Mouse (Mus musculus) hindbrain, embryonic 10.5 days (tissue): ENCODE data around the gene Cldn14. TPM values are rescaled to one million over a fixed set of nuclear protein-coding genes. Genes with fewer than 3 reads are reported as not detected.

Source experiments
- DNase-seq: peaks from one replicate; pipeline ENCODE4 v3.0.0-alpha.2; 2017; ENCODE audit warnings: low spot score
- H3K27ac ChIP-seq: fragments of 300-500 bp; sonication (generic); 2 replicates; pipeline ENCODE4 v1.5.1; 2016; ENCODE audit warnings: mild to moderate bottlenecking, moderate library complexity
- H3K27me3 ChIP-seq: fragments of 300-500 bp; sonication (generic); 2 replicates; pipeline ENCODE4 v1.6.1; 2016; ENCODE audit warnings: mild to moderate bottlenecking; ENCODE audit not compliant: poor library complexity, insufficient read depth, severe bottlenecking
- H3K36me3 ChIP-seq: fragments of 300-500 bp; sonication (generic); 2 replicates; pipeline ENCODE4 v1.6.1; 2016; ENCODE audit warnings: mild to moderate bottlenecking, moderate library complexity
- H3K4me1 ChIP-seq: fragments of 300-500 bp; sonication (generic); replicated peaks from 2 replicates; pipeline ENCODE4 v1.6.1; 2016; ENCODE audit warnings: mild to moderate bottlenecking
- H3K4me3 ChIP-seq: fragments of 300-500 bp; sonication (generic); 2 replicates; pipeline ENCODE4 v1.5.1; 2016; ENCODE audit warnings: mild to moderate bottlenecking, moderate library complexity
- H3K9me3 ChIP-seq: fragments of 300-500 bp; sonication (generic); 2 replicates; pipeline ENCODE4 v1.6.1; 2016; ENCODE audit warnings: mild to moderate bottlenecking, moderate library complexity
- WGBS: fragments of 180-500 bp; shearing (Covaris S2); methylation state at CpG from one replicate; pipeline ENCODE4 v1.1.7; 2016; 5-methylcytosine and 5-hydroxymethylcytosine counted together
- polyA plus RNA-seq: library from polyadenylated mRNA; unstranded; fragments of >200 nt; fragmentation: Nextera tagmentation; extraction: Ambion mirVana; gene quantifications from 2 replicates; pipeline ENCODE4 v1.2.1, GENCODE M21; 2016

Cldn14 gene
- polyA plus RNA-seq, 1 experiment from 2014 or later = not detected

DNA sequence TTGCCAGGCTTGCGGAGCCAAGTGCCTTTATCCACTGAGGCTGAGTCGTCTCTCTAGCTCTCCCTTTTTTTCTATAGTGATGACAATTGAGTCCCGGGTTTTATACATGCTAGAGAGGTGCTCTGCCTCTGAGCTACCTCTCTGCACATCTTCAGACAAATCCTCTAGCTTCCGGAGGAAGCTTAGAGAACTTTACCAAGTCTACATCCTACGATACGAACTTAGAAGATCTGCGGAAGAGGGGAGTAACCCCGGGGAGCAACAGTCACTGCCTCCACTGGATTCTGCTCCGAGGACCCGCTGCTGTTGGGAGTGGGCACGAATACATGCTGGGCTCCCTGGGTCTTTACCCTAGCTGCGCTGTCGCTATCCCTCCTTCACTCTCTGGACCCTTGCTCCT, 74.0 kb downstream of the Cldn14 start:
- H3K27me3 ChIP-seq = peaks cover 47% of the 10 kb centered on the region
- H3K4me3 ChIP-seq = no peak overlapping the region; the same call in 1 of the 2 replicates
- peaks cover 5% of the 10 kb centered on the region for H3K4me1 ChIP-seq
- no peak overlapping the region for H3K27ac ChIP-seq
- H3K36me3 ChIP-seq = no peaks in the 10 kb centered on the region
- H3K9me3 ChIP-seq = no peaks in the 10 kb centered on the region
- WGBS = 14% methylated on average over 13 of the region's 13 CpGs
- DNase-seq = no peak

GRCm38 (mm10) chr16:93932185-93933168, 76.2 kb downstream of the Cldn14 start:
- DNase-seq = no peak

DNA sequence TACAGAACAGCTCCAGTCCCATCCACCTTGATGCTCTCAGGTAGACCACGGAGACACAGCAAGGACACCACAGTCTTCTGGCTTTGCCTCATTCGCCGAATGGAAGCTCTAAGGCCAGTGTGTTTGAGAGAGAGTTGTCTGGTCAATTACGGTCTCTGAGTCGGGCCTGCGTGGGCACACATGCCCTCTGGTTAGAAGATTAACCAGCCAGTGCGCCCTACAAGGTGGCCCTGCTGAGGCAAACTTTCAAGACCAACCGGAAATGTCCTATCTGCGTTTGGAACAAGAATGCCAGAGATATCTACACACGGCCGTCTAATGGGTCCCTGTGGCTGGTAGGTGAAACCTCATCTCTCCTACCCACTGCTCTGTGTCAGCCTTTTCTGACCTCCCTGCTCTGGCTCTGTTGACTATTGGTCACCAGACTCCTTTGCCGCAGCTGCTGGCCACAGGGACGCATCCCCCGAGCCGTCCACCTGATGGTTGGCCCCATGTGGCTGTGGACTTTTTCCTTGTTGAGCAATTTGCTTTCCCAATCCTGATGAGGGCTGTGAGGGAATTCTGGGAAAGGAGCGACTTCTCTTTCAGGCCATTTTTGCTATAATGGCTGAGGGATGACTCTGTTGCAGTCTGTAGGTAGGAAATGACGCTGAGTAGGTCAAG, 79.1 kb downstream of the Cldn14 start:
- DNase-seq = no peak

More at GRCm38 (mm10) chr16:93932185-93933168, 76.2 kb downstream of the Cldn14 start:
- no peaks in the 10 kb centered on the region for H3K36me3 ChIP-seq
- peaks cover 41% of the 10 kb centered on the region for H3K27me3 ChIP-seq
- no peaks in the 10 kb centered on the region for H3K9me3 ChIP-seq
- H3K4me3 ChIP-seq = no peak overlapping the region
- H3K4me1 ChIP-seq = peaks cover 5% of the 10 kb centered on the region
- H3K27ac ChIP-seq = no peak overlapping the region
- 64% methylated on average over 17 of the region's 17 CpGs for WGBS

DNA sequence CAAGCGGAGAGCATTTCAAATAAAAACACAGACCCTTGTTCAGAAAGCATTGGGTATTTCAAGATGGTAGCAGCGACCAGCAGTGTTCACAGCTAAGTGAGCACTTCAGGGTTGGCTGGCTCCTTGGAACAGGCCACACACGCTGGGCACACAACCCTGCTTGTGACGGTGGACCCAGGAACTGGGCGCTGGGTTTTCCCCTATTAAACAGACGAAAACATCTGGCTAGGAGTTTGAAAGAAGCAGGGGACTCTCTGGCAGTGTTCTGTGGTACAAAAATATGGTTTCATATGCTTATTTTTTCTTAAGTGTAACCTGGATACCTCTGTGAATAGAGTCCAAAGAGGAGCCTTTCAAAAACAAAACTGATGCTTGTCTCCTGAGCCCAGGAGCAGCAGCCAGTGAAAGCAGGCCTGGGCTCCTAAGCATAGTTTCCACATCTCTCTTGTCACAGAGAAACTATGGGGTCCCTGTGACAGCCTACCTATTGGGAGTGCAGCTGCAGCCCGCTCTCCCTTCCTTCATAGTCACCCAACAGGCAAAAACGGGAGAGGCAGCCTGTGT, 82.9 kb downstream of the Cldn14 start:
- Histone ChIP-seq H3K4me3 (no peak overlapping the region), H3K27ac (no peak overlapping the region), H3K36me3 (no peaks in the 10 kb centered on the region), H3K4me1 (no peaks in the 10 kb centered on the region), H3K9me3 (no peaks in the 10 kb centered on the region), H3K27me3 (no peaks in the 10 kb centered on the region)
- no peak for DNase-seq
- WGBS = 80% methylated on average over 8 of the region's 8 CpGs

More for the DNA sequence above, 79.1 kb downstream of the Cldn14 start:
- Histone ChIP-seq H3K27me3 (peaks cover 13% of the 10 kb centered on the region), H3K27ac (no peak overlapping the region), H3K4me3 (no peak overlapping the region), H3K36me3 (no peaks in the 10 kb centered on the region), H3K9me3 (no peaks in the 10 kb centered on the region), H3K4me1 (peaks cover under 1% of the 10 kb centered on the region; the same call in 1 of the 2 replicates)
- 91% methylated on average over 17 of the region's 17 CpGs for WGBS

- no peak for DNase-seq
- Histone ChIP-seq H3K27ac (no peak overlapping the region), H3K36me3 (no peaks in the 10 kb centered on the region), H3K9me3 (no peaks in the 10 kb centered on the region), H3K4me1 (no peaks in the 10 kb centered on the region), H3K27me3 (peaks cover 12% of the 10 kb centered on the region; the same call in 1 of the 2 replicates), H3K4me3 (no peak overlapping the region)
- 80% methylated on average over 7 of the region's 7 CpGs for WGBS
Observed at GRCm38 (mm10) chr16:93923788-93924187, 84.8 kb downstream of the Cldn14 start.

DNA sequence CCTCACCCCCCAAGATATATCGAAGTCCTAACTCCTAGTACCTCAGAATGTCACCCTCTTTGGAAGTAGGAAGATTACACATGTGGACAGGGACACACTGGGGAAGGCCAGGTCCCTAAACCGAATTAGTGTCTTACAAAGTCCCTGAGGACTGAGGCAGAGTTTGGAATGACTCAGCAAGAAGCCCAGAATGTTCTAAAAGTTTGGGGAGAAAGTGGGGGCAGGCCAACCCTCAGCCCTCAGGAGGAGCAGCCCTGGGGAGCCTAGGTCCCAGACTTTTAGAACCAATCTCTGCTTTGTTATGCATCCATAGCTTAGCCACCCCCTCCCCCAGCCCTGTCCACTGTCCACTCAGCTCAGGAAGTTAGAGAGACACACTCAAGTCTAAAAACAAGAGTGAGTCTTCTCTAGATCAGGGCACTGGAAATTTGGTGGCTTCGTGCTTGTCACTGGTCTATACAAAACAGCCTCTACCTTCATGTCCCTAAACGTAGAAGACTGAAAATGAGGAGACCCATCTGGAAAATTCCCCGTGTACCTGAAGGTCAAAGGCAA, 85.7 kb downstream of the Cldn14 start:
- no peak for DNase-seq
- Histone ChIP-seq H3K9me3 (no peaks in the 10 kb centered on the region), H3K4me1 (0 out of 2 replicates have a peak, but pooled peaks cover 6% of the 10 kb centered on the region), H3K27me3 (peaks cover 12% of the 10 kb centered on the region; the same call in 1 of the 2 replicates), H3K4me3 (no peak overlapping the region), H3K36me3 (no peaks in the 10 kb centered on the region), H3K27ac (no peak overlapping the region)
- WGBS = 84% methylated on average over 5 of the region's 5 CpGs

DNA sequence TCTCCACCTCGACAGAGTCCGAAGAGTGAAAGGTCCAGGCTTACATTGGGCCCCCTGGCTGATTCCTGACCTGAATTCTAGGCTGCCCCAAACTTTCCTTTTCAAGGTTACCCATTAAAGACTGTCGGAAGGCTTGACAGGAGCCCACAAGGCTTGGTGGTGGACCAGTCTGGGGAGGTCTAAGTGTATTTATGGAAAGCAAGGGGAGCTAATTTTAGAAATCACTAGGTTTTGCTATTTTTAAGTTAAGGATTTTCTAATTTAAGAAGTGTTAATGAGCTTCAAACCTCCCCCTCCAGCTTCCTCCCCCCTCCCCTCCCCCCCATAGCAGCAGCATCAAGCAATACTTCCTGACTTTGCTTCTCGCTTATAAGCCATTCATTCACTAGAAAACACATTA, 88.0 kb downstream of the Cldn14 start:
- 71% methylated on average over 4 of the region's 4 CpGs for WGBS
- Histone ChIP-seq H3K27ac (no peak overlapping the region), H3K9me3 (no peaks in the 10 kb centered on the region), H3K27me3 (peaks cover 12% of the 10 kb centered on the region; the same call in 1 of the 2 replicates), H3K4me3 (no peak overlapping the region), H3K36me3 (no peaks in the 10 kb centered on the region), H3K4me1 (0 out of 2 replicates have a peak, but pooled peaks cover 6% of the 10 kb centered on the region)
- DNase-seq = no peak

GRCm38 (mm10) chr16:93919189-93919588, 89.4 kb downstream of the Cldn14 start:
- Histone ChIP-seq H3K4me3 (no peak overlapping the region), H3K36me3 (no peaks in the 10 kb centered on the region), H3K4me1 (0 out of 2 replicates have a peak, but pooled peaks cover 6% of the 10 kb centered on the region), H3K9me3 (no peaks in the 10 kb centered on the region), H3K27ac (no peak overlapping the region), H3K27me3 (peaks cover 12% of the 10 kb centered on the region; the same call in 1 of the 2 replicates)
- WGBS = 70% methylated on average over 20 of the region's 20 CpGs
- no peak for DNase-seq

GRCm38 (mm10) chr16:93918679-93919060, 90.0 kb downstream of the Cldn14 start:
- 66% methylated on average over 8 of the region's 8 CpGs for WGBS
- H3K4me3 ChIP-seq = peak overlapping the region; percentile 39

GRCm38 (mm10) chr16:93917712-93918678, 90.6 kb downstream of the Cldn14 start:
- peak; percentile 85 for DNase-seq
- H3K27ac ChIP-seq = no peak overlapping the region; the same call in 1 of the 2 replicates
- no peaks in the 10 kb centered on the region for H3K36me3 ChIP-seq
- H3K4me1 ChIP-seq = 0 out of 2 replicates have a peak, but pooled peaks cover 6% of the 10 kb centered on the region
- no peaks in the 10 kb centered on the region for H3K9me3 ChIP-seq
- peak overlapping the region; percentile 39 for H3K4me3 ChIP-seq
- H3K27me3 ChIP-seq = peaks cover 12% of the 10 kb centered on the region; the same call in 1 of the 2 replicates
- 40% methylated on average over 22 of the region's 22 CpGs for WGBS

More at GRCm38 (mm10) chr16:93918679-93919060, 90.0 kb downstream of the Cldn14 start:
- H3K27me3 ChIP-seq = peaks cover 12% of the 10 kb centered on the region; the same call in 1 of the 2 replicates
- no peak overlapping the region; the same call in 1 of the 2 replicates for H3K27ac ChIP-seq
- H3K9me3 ChIP-seq = no peaks in the 10 kb centered on the region
- no peak for DNase-seq
- 0 out of 2 replicates have a peak, but pooled peaks cover 6% of the 10 kb centered on the region for H3K4me1 ChIP-seq
- no peaks in the 10 kb centered on the region for H3K36me3 ChIP-seq

DNA sequence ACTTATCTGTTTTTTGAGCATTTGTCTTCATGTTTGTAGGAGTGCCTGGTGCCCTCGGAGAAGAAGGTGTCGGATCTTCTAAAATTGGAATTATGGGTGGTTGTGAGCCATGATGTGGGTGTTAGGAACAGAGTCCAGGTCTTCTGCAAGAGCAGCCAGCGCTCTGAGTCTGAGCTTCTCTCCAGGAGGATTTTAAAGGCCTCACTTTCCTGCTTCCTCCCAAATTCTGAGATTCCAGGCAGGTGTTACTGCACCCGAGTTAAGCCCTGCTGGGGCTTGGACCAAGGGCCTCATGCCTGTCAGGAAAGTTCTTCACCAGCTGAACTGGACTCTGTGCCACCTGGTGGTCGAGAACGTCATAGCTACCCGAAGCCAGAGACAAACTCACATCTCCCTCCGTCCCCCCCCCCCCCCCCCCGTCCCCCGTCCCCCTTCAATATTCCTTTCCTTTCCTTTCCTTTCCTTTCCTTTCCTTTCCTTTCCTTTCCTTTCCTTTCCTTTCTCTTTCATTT, 93.2 kb downstream of the Cldn14 start:
- Histone ChIP-seq H3K4me3 (no peak overlapping the region), H3K9me3 (no peaks in the 10 kb centered on the region), H3K27me3 (peaks cover 12% of the 10 kb centered on the region; the same call in 1 of the 2 replicates), H3K36me3 (no peaks in the 10 kb centered on the region), H3K4me1 (peaks cover 17% of the 10 kb centered on the region), H3K27ac (no peak overlapping the region)
- peak; percentile 40 for DNase-seq
- WGBS = 42% methylated on average over 10 of the region's 10 CpGs
